Mouse (Mus musculus): ENCODE measurements at regions not wholly inside any gene's neighbourhood (a gene's known extent, or its start where the extent isn't known, plus 50 kb on each side); places are given as distances from the start of the nearest gene placed in this dataset.
"Not testable (repeated sequence)": the region's sequence is repeated elsewhere in the genome, so short reads cannot be mapped to it uniquely, and the experiment has no call there.

- 86% methylated on average over 5 of the region's 5 CpGs for WGBS
- H3K36me3 ChIP-seq (ENCODE audit: control insufficient read depth, insufficient read depth, low read length) = no peaks in the 10 kb centered on the region
- no peak overlapping the region for H3K4me3 ChIP-seq (ENCODE audit: insufficient read depth, low read depth, low read length)
- H3K27me3 ChIP-seq (replicated peaks; ENCODE audit: control insufficient read depth, insufficient read depth, low read length) = no peaks in the 10 kb centered on the region
- no peak overlapping the region for H3K27ac ChIP-seq (ENCODE audit: insufficient read depth, low read depth, low read length)
- H3K4me1 ChIP-seq (ENCODE audit: control insufficient read depth, insufficient read depth, low read length) = no peaks in the 10 kb centered on the region
- no peak for DNase-seq
- TF ChIP-seq CTCF (conservative IDR thresholded peaks at IDR 0.05; ENCODE audit: insufficient read depth, insufficient read length, low read depth, low read length) (no peak), POLR2A (IDR thresholded peaks at IDR 0.05; ENCODE audit: low read depth, low read length) (no peak)
These were observed 349.3 kb upstream of the Tacstd2 start for GRCm38 (mm10) chr6:67884893-67885292.

- H3K36me3 ChIP-seq (ENCODE audit: control insufficient read depth, insufficient read depth, low read length); H3K27ac ChIP-seq (ENCODE audit: insufficient read depth, low read depth, low read length); H3K4me3 ChIP-seq (ENCODE audit: insufficient read depth, low read depth, low read length); DNase-seq; H3K4me1 ChIP-seq (ENCODE audit: control insufficient read depth, insufficient read depth, low read length); H3K27me3 ChIP-seq (replicated peaks; ENCODE audit: control insufficient read depth, insufficient read depth, low read length): not testable (repeated sequence)
- WGBS = 84% methylated on average over 5 of the region's 5 CpGs
These were observed 345.9 kb upstream of the Tacstd2 start for GRCm38 (mm10) chr6:67881476-67881875.

GRCm38 (mm10) chr6:67857945-67858344, 322.3 kb upstream of the Tacstd2 start:
- not testable (repeated sequence) for H3K27ac ChIP-seq (ENCODE audit: insufficient read depth, low read depth, low read length); H3K4me1 ChIP-seq (ENCODE audit: control insufficient read depth, insufficient read depth, low read length); H3K4me3 ChIP-seq (ENCODE audit: insufficient read depth, low read depth, low read length); H3K36me3 ChIP-seq (ENCODE audit: control insufficient read depth, insufficient read depth, low read length); DNase-seq; H3K27me3 ChIP-seq (replicated peaks; ENCODE audit: control insufficient read depth, insufficient read depth, low read length)
- WGBS = 21% methylated on average over 1 of the region's 1 CpGs

- not testable (repeated sequence) for H3K4me3 ChIP-seq (ENCODE audit: insufficient read depth, low read depth, low read length); H3K4me1 ChIP-seq (ENCODE audit: control insufficient read depth, insufficient read depth, low read length); H3K36me3 ChIP-seq (ENCODE audit: control insufficient read depth, insufficient read depth, low read length); H3K27me3 ChIP-seq (replicated peaks; ENCODE audit: control insufficient read depth, insufficient read depth, low read length); H3K27ac ChIP-seq (ENCODE audit: insufficient read depth, low read depth, low read length); DNase-seq
- 80% methylated on average over 1 of the region's 1 CpGs for WGBS
These were observed 303.9 kb upstream of the Tacstd2 start for GRCm38 (mm10) chr6:67839486-67839885.

GRCm38 (mm10) chr6:67812478-67812877, 276.9 kb upstream of the Tacstd2 start:
- H3K27ac ChIP-seq (ENCODE audit: insufficient read depth, low read depth, low read length); H3K4me3 ChIP-seq (ENCODE audit: insufficient read depth, low read depth, low read length); H3K4me1 ChIP-seq (ENCODE audit: control insufficient read depth, insufficient read depth, low read length); H3K36me3 ChIP-seq (ENCODE audit: control insufficient read depth, insufficient read depth, low read length); H3K27me3 ChIP-seq (replicated peaks; ENCODE audit: control insufficient read depth, insufficient read depth, low read length): not testable (repeated sequence)
- DNase-seq = peak; percentile 4
- TF ChIP-seq CTCF (conservative IDR thresholded peaks at IDR 0.05; ENCODE audit: insufficient read depth, insufficient read length, low read depth, low read length) = peak; percentile 65
- WGBS = 12% methylated on average over 3 of the region's 3 CpGs

GRCm38 (mm10) chr6:67791393-67791792, 255.8 kb upstream of the Tacstd2 start:
- Histone ChIP-seq H3K4me1 (ENCODE audit: control insufficient read depth, insufficient read depth, low read length) (no peaks in the 10 kb centered on the region), H3K27me3 (replicated peaks; ENCODE audit: control insufficient read depth, insufficient read depth, low read length) (no peaks in the 10 kb centered on the region), H3K4me3 (ENCODE audit: insufficient read depth, low read depth, low read length) (no peak overlapping the region), H3K36me3 (ENCODE audit: control insufficient read depth, insufficient read depth, low read length) (no peaks in the 10 kb centered on the region), H3K27ac (ENCODE audit: insufficient read depth, low read depth, low read length) (no peak overlapping the region)
- DNase-seq = no peak
- TF ChIP-seq CTCF (conservative IDR thresholded peaks at IDR 0.05; ENCODE audit: insufficient read depth, insufficient read length, low read depth, low read length) = no peak
- TF ChIP-seq POLR2A (IDR thresholded peaks at IDR 0.05; ENCODE audit: low read depth, low read length) = no peak

GRCm38 (mm10) chr6:67790742-67791141, 255.1 kb upstream of the Tacstd2 start:
- 82% methylated on average over 1 of the region's 1 CpGs for WGBS
- Histone ChIP-seq H3K4me3 (ENCODE audit: insufficient read depth, low read depth, low read length) (no peak overlapping the region), H3K4me1 (ENCODE audit: control insufficient read depth, insufficient read depth, low read length) (no peaks in the 10 kb centered on the region), H3K36me3 (ENCODE audit: control insufficient read depth, insufficient read depth, low read length) (no peaks in the 10 kb centered on the region), H3K27ac (ENCODE audit: insufficient read depth, low read depth, low read length) (no peak overlapping the region), H3K27me3 (replicated peaks; ENCODE audit: control insufficient read depth, insufficient read depth, low read length) (no peaks in the 10 kb centered on the region)
- no peak for TF ChIP-seq CTCF (conservative IDR thresholded peaks at IDR 0.05; ENCODE audit: insufficient read depth, insufficient read length, low read depth, low read length)
- DNase-seq = no peak

- no peak for DNase-seq
- WGBS = 74% methylated on average over 7 of the region's 7 CpGs
- no peaks in the 10 kb centered on the region for H3K4me1 ChIP-seq (ENCODE audit: control insufficient read depth, insufficient read depth, low read length)
- H3K4me3 ChIP-seq (ENCODE audit: insufficient read depth, low read depth, low read length) = no peak overlapping the region
- no peak overlapping the region for H3K27ac ChIP-seq (ENCODE audit: insufficient read depth, low read depth, low read length)
- TF ChIP-seq CTCF (conservative IDR thresholded peaks at IDR 0.05; ENCODE audit: insufficient read depth, insufficient read length, low read depth, low read length) = no peak
- TF ChIP-seq POLR2A (IDR thresholded peaks at IDR 0.05; ENCODE audit: low read depth, low read length) = no peak
- H3K27me3 ChIP-seq (replicated peaks; ENCODE audit: control insufficient read depth, insufficient read depth, low read length) = no peaks in the 10 kb centered on the region
- no peaks in the 10 kb centered on the region for H3K36me3 ChIP-seq (ENCODE audit: control insufficient read depth, insufficient read depth, low read length)
These were observed 251.6 kb upstream of the Tacstd2 start for GRCm38 (mm10) chr6:67787091-67787765.

Data from kidney, adult 2 months (tissue).